In genomic region chr11:119939711-119940106, GRCm38 (mm10) we compare ENCODE assay signal across 14 mouse cellular contexts. TPM values are rescaled to one million over a fixed set of nuclear protein-coding genes. Genes with fewer than 3 reads are reported as not detected.
DNase-seq lines count a peak whose midpoint lies in the region; ATAC-seq and TF ChIP-seq lines count a peak whose summit lies in the region.
"Had no signal": no experiment of that assay in that cellular context is flagged by ENCODE, and none has a peak within 500 bp of the region (broad histone marks: within the 10 kb centered on the region; RNA-seq: fewer than 3 reads in every experiment).

No protein-coding gene starts in this region.

- TF ChIP-seq POLR2A in liver, adult 2 months (IDR thresholded peaks at IDR 0.05; ENCODE audit: extremely low read depth, insufficient read depth, low read length) = no peak

- H3K9me3 ChIP-seq in hindbrain, embryonic 10.5 days = no peaks in the 10 kb centered on the region
- H3K9me3 ChIP-seq in hindbrain, embryonic 11.5 days (ENCODE audit: control insufficient read depth, low read length) = no peaks in the 10 kb centered on the region
- no peaks in the 10 kb centered on the region for H3K9me3 ChIP-seq in forebrain, postnatal 0 days (ENCODE audit: low read length)
- no peaks in the 10 kb centered on the region for H3K9me3 ChIP-seq in liver, embryonic 16.5 days (replicated peaks; ENCODE audit: control insufficient read depth, low read length)
- H3K9me3 ChIP-seq: G1E; heart, embryonic 15.5 days had no signal

- H3K4me2 ChIP-seq in hindbrain, embryonic 11.5 days (replicated peaks; ENCODE audit: low read depth, low read length) = no peak overlapping the region
- H3K4me2 ChIP-seq in forebrain, postnatal 0 days (ENCODE audit: low read depth) = peak overlapping the region; percentile 92
- H3K4me2 ChIP-seq in liver, embryonic 16.5 days (ENCODE audit: low read depth, low read length) = no peak overlapping the region
- H3K4me2 ChIP-seq: heart, embryonic 15.5 days had no signal

- no peak overlapping the region for H3K9ac ChIP-seq in hindbrain, embryonic 11.5 days (ENCODE audit: low read depth, low read length)
- no peak overlapping the region; the same call in 1 of the 2 replicates for H3K9ac ChIP-seq in liver, adult 2 months (ENCODE audit: low read depth, low read length)
- no peak overlapping the region; the same call in 1 of the 2 replicates for H3K9ac ChIP-seq in forebrain, postnatal 0 days
- H3K9ac ChIP-seq in liver, embryonic 16.5 days (ENCODE audit: low read depth, low read length) = no peak overlapping the region
- H3K9ac ChIP-seq: heart, embryonic 15.5 days had no signal

- H3K4me3 ChIP-seq in hindbrain, embryonic 10.5 days = no peak overlapping the region
- H3K4me3 ChIP-seq in hindbrain, embryonic 11.5 days (ENCODE audit: low read depth, low read length) = no peak overlapping the region
- H3K4me3 ChIP-seq in liver, adult 2 months (ENCODE audit: insufficient read depth, low read depth, low read length) = no peak overlapping the region
- 0 out of 2 replicates have a peak overlapping the region, but pooled peaks have one; percentile 12 for H3K4me3 ChIP-seq in forebrain, postnatal 0 days (ENCODE audit: low read depth, low read length)
- H3K4me3 ChIP-seq in liver, embryonic 16.5 days (ENCODE audit: low read depth, low read length) = no peak overlapping the region
- H3K4me3 ChIP-seq: heart, embryonic 15.5 days; myocyte had no signal

- peaks cover 95% of the 10 kb centered on the region for H3K4me1 ChIP-seq in hindbrain, embryonic 10.5 days (replicated peaks)
- H3K4me1 ChIP-seq in hindbrain, embryonic 11.5 days (replicated peaks; ENCODE audit: control insufficient read depth, insufficient read depth, low read length) = peaks cover 11% of the 10 kb centered on the region; the same call in 1 of the 2 replicates
- H3K4me1 ChIP-seq in liver, adult 2 months (ENCODE audit: control insufficient read depth, insufficient read depth, low read length) = peaks cover 39% of the 10 kb centered on the region
- peaks cover 64% of the 10 kb centered on the region for H3K4me1 ChIP-seq in forebrain, postnatal 0 days (ENCODE audit: insufficient read depth)
- H3K4me1 ChIP-seq in liver, embryonic 16.5 days (ENCODE audit: control insufficient read depth, low read depth, low read length) = peaks cover 45% of the 10 kb centered on the region

- H3K27me3 ChIP-seq in hindbrain, embryonic 10.5 days (ENCODE audit: insufficient read depth, poor library complexity, severe bottlenecking) = peaks cover 54% of the 10 kb centered on the region
- peaks cover 7% of the 10 kb centered on the region for H3K27me3 ChIP-seq in hindbrain, embryonic 11.5 days (ENCODE audit: control insufficient read depth, insufficient read depth, low read length)
- no peaks in the 10 kb centered on the region for H3K27me3 ChIP-seq in liver, adult 2 months (ENCODE audit: control insufficient read depth, insufficient read depth, low read length)
- no peaks in the 10 kb centered on the region for H3K27me3 ChIP-seq in forebrain, postnatal 0 days (ENCODE audit: insufficient read depth, low read length)
- H3K27me3 ChIP-seq in liver, embryonic 16.5 days (ENCODE audit: control insufficient read depth, insufficient read depth, low read depth, low read length) = peaks cover 34% of the 10 kb centered on the region

- DNase-seq in hindbrain, embryonic 10.5 days (ENCODE audit: low spot score) = no peak
- DNase-seq in hindbrain, embryonic 11.5 days (ENCODE audit: low spot score) = no peak
- no peak for DNase-seq in liver, adult 2 months (ENCODE audit: extremely low read depth, low read depth, low spot score)
- no peak for DNase-seq in liver
- DNase-seq in forebrain, postnatal 0 days = no peak
- DNase-seq in retina, postnatal 1 day = no peak
- no peak for DNase-seq in frontal cortex, postnatal 36 days (ENCODE audit: low spot score in 2 of 2)
- DNase-seq: B cell, adult 2 months; cerebellum, adult 2 months; lung, adult 18-20 months had no signal

- 0 out of 2 replicates have a peak overlapping the region, but pooled peaks have one; percentile 45 for H3K27ac ChIP-seq in hindbrain, embryonic 10.5 days
- no peak overlapping the region for H3K27ac ChIP-seq in hindbrain, embryonic 11.5 days (ENCODE audit: low read depth, low read length)
- peak overlapping the region; percentile 83 for H3K27ac ChIP-seq in liver, adult 2 months (replicated peaks; ENCODE audit: insufficient read depth, low read depth, low read length)
- H3K27ac ChIP-seq in forebrain, postnatal 0 days (ENCODE audit: low read depth, low read length) = peak overlapping the region; percentile 81
- H3K27ac ChIP-seq in liver, embryonic 16.5 days (ENCODE audit: low read length) = peak overlapping the region; percentile 71
- H3K27ac ChIP-seq: heart, embryonic 15.5 days had no signal

- WGBS in hindbrain, embryonic 10.5 days = 70% methylated on average over 4 of the region's 4 CpGs
- WGBS in hindbrain, embryonic 11.5 days = 77% methylated on average over 4 of the region's 4 CpGs
- 53% methylated on average over 4 of the region's 4 CpGs for WGBS in liver, adult 2 months
- 65% methylated on average over 4 of the region's 4 CpGs for WGBS in forebrain, postnatal 0 days
- 49% methylated on average over 4 of the region's 4 CpGs for WGBS in liver, embryonic 16.5 days (ENCODE audit: insufficient replicate concordance)

- TF ChIP-seq CTCF in liver, adult 2 months (IDR thresholded peaks at IDR 0.05; ENCODE audit: low read depth, low read length) = no peak
- no peak for TF ChIP-seq CTCF in forebrain, postnatal 0 days (IDR thresholded peaks at IDR 0.05; ENCODE audit: low read depth)

- H3K79me2 ChIP-seq in liver, adult 2 months (ENCODE audit: control insufficient read depth, insufficient read depth, low read length) = peaks cover 12% of the 10 kb centered on the region

- ATAC-seq in hindbrain, embryonic 11.5 days (ENCODE audit: low FRiP score) = no peak
- no peak for ATAC-seq in forebrain, postnatal 0 days
- no peak for ATAC-seq in liver, embryonic 16.5 days (ENCODE audit: low read depth)

- no peaks in the 10 kb centered on the region for H3K36me3 ChIP-seq in hindbrain, embryonic 10.5 days
- H3K36me3 ChIP-seq in hindbrain, embryonic 11.5 days (ENCODE audit: control insufficient read depth, insufficient read depth, low read length) = no peaks in the 10 kb centered on the region
- H3K36me3 ChIP-seq in liver, adult 2 months (ENCODE audit: control insufficient read depth, insufficient read depth, low read length) = no peaks in the 10 kb centered on the region
- H3K36me3 ChIP-seq in forebrain, postnatal 0 days (ENCODE audit: insufficient read depth) = no peaks in the 10 kb centered on the region; the same call in 1 of the 2 replicates
- H3K36me3 ChIP-seq in liver, embryonic 16.5 days (ENCODE audit: control insufficient read depth, insufficient read depth) = no peaks in the 10 kb centered on the region
- H3K36me3 ChIP-seq: G1E; heart, embryonic 15.5 days had no signal

RNA-seq across cellular contexts. Expression of gene Baiap2, which starts 2.9 kb away (rescaled TPM):
- polyA plus RNA-seq in hindbrain, embryonic 10.5 days (2016; fragmentation: Nextera tagmentation; extraction: Ambion mirVana) = 9.8 and 11.0 TPM in 2 replicates
- polyA plus RNA-seq in hindbrain, embryonic 11.5 days (2014; fragmentation: Nextera tagmentation; extraction: Ambion mirVana) = 10.1 and 11.5 TPM in 2 replicates
- total RNA-seq in liver, adult 2 months (2014; rRNA removed) = 11.6 and 16.2 TPM in 2 replicates
- 45.6 and 59.4 TPM in 2 replicates for polyA plus RNA-seq in liver, adult 2 months (2012; rRNA removed)
- total RNA-seq in forebrain, postnatal 0 days (2014; rRNA removed) = 42.3 and 52.0 TPM in 2 replicates
- polyA plus RNA-seq in forebrain, postnatal 0 days (2015; fragmentation: Nextera tagmentation; extraction: Ambion mirVana) = 31.1 and 36.6 TPM in 2 replicates
- polyA plus RNA-seq in liver, embryonic 16.5 days (2015; fragmentation: Nextera tagmentation; extraction: Ambion mirVana) = 8.1 and 10.1 TPM in 2 replicates

RNA-seq across cellular contexts. Expression of gene Chmp6, which starts 26.5 kb away (rescaled TPM):
- polyA plus RNA-seq in hindbrain, embryonic 10.5 days (2016; fragmentation: Nextera tagmentation; extraction: Ambion mirVana) = 112 and 114 TPM in 2 replicates
- 87.2 and 88.3 TPM in 2 replicates for polyA plus RNA-seq in hindbrain, embryonic 11.5 days (2014; fragmentation: Nextera tagmentation; extraction: Ambion mirVana)
- 20.6 and 21.6 TPM in 2 replicates for total RNA-seq in liver, adult 2 months (2014; rRNA removed)
- 34.2 and 34.9 TPM in 2 replicates for polyA plus RNA-seq in liver, adult 2 months (2012; rRNA removed)
- total RNA-seq in forebrain, postnatal 0 days (2014; rRNA removed) = 91.1 and 91.9 TPM in 2 replicates
- polyA plus RNA-seq in forebrain, postnatal 0 days (2015; fragmentation: Nextera tagmentation; extraction: Ambion mirVana) = 102 and 105 TPM in 2 replicates
- 23.5 and 25.4 TPM in 2 replicates for polyA plus RNA-seq in liver, embryonic 16.5 days (2015; fragmentation: Nextera tagmentation; extraction: Ambion mirVana)
